Mouse (Mus musculus): ENCODE measurements around the gene Elf5. TPM values are rescaled to one million over a fixed set of nuclear protein-coding genes. Genes with fewer than 3 reads are reported as not detected.

Gene Elf5
- polyA plus RNA-seq, 1 experiment from 2014 or later: 0.20 TPM

DNA sequence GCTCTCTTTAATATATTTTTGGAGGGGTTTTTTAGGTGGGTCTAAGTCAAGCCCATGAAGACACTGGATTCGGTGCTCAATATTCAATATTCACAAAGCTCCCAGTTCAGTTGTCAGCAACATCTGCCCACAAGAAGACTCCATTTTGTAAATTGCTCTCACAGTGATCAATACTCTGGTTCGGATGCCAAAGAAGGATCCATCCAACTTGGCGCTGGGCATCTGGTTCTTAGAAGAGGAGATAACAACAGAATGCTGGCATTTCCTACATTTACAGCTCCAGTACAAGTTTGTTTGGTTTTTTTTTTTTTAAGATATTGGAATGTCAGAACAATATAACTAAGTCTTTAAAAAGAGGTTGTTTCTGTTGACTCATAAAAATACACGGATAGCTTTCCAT lies 69.4 kb downstream of the Elf5 start:
- 92% methylated on average over 4 of the region's 4 CpGs for WGBS
- no peaks in the 10 kb centered on the region for H3K36me3 ChIP-seq
- no peaks in the 10 kb centered on the region for H3K9me3 ChIP-seq
- H3K4me1 ChIP-seq (replicated peaks): 0 out of 2 replicates have a peak, but pooled peaks cover 4% of the 10 kb centered on the region
- H3K4me3 ChIP-seq (replicated peaks): no peak overlapping the region
- no peak overlapping the region for H3K4me2 ChIP-seq (replicated peaks)
- ATAC-seq: no peak
- H3K9ac ChIP-seq: no peak overlapping the region
- no peak overlapping the region for H3K27ac ChIP-seq
- H3K27me3 ChIP-seq (replicated peaks): no peaks in the 10 kb centered on the region

DNA sequence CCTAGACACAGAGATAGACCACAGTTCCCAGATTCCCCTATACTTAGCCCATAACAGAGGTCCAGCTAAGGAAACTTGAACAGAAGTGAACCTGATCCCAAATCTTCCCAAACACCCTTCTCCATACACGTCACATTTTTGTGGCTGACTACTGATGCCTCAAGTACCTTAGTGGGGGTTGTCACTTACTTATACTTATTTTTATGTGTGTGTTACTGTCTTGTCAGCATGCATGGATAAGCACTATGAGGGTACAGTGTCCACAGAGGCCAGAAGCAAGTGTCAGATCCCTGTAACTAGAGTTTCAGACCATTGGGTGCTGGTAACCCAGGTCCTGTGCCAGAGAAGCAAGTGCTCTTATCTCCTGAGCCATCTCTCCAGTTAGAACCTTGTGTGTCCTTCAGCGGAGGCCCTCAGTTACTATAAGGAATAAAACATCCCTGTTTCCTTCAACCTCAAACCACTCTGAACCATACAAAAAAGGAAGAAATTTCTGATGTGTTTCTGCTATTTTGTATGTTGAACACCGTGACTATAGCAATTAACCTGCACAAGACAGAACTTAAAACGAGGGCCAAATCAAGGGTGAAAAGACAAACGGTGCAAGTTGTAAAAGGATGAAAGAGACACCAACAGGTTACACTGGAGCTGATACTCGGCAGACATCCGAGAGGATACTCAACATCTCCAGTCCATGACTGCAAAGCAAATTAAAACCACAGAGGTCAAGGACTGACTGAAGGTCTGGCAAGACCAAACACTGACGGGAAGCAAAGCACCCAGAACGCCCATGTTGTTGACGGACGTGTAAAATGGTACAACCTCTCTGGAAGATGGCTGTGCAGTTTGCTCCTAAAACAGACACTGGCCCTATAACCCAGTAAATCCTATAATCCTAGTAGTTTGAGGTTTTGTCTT lies 70.1 kb downstream of the Elf5 start:
- ATAC-seq: no peak
- no peak overlapping the region for H3K4me2 ChIP-seq (replicated peaks)
- no peak overlapping the region for H3K27ac ChIP-seq
- H3K36me3 ChIP-seq: no peaks in the 10 kb centered on the region
- 0 out of 2 replicates have a peak, but pooled peaks cover 4% of the 10 kb centered on the region for H3K4me1 ChIP-seq (replicated peaks)
- H3K9ac ChIP-seq: no peak overlapping the region
- H3K27me3 ChIP-seq (replicated peaks): no peaks in the 10 kb centered on the region
- H3K4me3 ChIP-seq (replicated peaks): no peak overlapping the region
- no peaks in the 10 kb centered on the region for H3K9me3 ChIP-seq
- WGBS: 73% methylated on average over 11 of the region's 11 CpGs

DNA sequence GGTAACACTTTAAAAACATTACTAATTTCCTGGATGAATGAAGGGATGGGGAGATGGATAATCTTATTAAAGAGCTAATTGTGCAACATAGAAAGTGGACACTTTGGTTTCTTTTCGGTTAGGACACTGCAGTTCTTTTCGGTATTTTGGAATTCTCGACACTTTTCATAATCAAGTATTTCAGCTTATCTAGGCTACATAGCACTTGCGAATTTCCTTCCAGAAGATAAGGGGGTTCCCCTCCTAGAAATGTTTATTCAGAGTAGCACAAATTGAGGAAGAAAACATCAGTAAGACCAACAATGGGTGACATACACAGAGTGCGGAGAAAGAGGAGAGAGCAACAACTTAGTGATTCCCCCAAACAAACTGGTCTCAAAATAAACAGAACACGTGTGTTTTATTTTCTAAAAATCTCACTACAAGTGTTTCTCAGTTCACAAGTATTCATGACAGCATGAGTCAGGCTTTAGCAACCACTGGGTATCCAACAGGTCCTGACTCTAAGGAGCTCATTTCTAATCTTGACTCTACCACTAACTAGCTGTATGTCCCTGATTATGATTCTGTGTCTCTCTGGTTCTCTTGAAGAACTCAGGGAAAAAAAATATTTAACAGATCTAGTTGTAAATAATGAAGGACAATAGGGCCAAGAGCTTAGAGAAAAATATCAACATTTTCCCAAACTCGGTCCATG lies 71.9 kb downstream of the Elf5 start:
- Histone ChIP-seq H3K4me2 (replicated peaks) (peak overlapping the region; percentile 79), H3K4me1 (replicated peaks) (0 out of 2 replicates have a peak, but pooled peaks cover 4% of the 10 kb centered on the region), H3K9me3 (no peaks in the 10 kb centered on the region), H3K27ac (no peak overlapping the region), H3K36me3 (no peaks in the 10 kb centered on the region), H3K4me3 (replicated peaks) (peak overlapping the region; percentile 73), H3K9ac (peak overlapping the region; percentile 88; the same call in 1 of the 2 replicates), H3K27me3 (replicated peaks) (no peaks in the 10 kb centered on the region)
- 54% methylated on average over 7 of the region's 7 CpGs for WGBS
- ATAC-seq: no peak

DNA sequence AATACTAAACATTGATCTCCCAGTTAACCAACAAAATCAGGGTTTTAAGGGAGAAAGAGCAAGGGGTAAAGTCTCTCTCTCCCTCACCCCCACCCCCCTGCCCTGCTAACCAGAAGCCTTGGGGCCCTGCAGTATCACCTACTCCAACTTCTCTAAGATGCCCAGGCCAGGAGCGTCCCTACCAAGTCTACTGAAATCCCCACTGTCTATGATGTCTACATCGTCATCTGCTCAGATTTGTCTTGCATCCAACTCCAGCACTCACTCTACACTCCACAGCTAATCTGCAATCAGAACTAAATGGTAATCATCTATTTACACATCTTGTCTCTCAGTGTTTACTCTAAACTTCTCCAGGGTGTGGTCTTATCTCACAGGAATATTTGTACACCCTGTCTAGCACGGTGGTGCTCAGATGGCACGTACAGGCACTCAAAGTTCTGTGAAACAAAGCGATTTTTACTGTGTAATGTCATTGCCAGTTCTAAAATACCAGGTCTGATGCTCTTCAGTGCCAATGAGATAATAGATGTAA lies 72.6 kb downstream of the Elf5 start:
- H3K27me3 ChIP-seq (replicated peaks): no peaks in the 10 kb centered on the region
- peak; percentile 13; the same call in 1 of the 2 replicates for ATAC-seq

DNA sequence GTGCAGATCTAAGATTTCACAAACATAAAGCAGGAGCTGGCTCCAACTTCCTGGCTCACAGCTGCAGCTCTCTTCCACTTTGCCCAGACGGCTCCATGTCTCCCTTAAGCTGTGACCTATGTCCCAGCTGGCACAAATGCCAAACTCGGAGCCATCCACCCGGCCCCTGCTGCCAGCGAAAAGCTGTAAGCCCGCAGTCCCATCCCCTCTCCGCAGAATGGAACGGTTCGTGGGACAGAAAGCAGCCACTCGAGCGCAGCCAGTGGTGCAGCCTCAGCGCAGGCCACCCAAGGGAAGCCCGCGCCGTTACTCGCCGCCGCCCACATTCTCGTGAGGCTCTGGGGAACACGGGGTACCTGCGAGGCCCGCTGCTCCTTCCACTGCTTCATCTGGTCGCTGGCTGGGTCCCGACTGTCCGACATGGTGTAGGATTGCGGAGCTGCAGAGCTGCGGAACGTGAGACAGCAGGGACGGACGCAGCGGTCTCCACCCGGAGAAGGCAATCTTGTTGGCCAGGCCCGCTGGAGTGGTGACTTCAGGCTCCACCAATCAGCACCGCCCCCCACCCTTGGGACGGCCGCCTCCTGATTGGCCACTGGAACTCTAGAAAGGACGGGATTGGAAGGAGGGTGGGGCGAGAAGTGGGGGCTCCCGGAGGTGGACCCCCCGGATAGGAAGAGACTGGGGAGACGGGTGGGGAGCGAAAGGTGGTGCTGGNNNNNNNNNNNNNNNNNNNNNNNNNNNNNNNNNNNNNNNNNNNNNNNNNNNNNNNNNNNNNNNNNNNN lies 73.3 kb downstream of the Elf5 start, which contains the start of gene Cat:
TSS of gene Cat (minus strand) at position 544 of the 785 bp plus-strand sequence.
- Histone ChIP-seq H3K9me3 (no peaks in the 10 kb centered on the region), H3K4me2 (replicated peaks) (peak within 1 kb of the TSS; percentile 79), H3K36me3 (no peaks in the 10 kb centered on the region), H3K4me1 (replicated peaks) (0 out of 2 replicates have a peak, but pooled peaks cover 4% of the 10 kb centered on the region), H3K9ac (peak within 1 kb of the TSS; percentile 88), H3K27ac (peak within 1 kb of the TSS; percentile 96), H3K4me3 (replicated peaks) (peak within 1 kb of the TSS; percentile 73), H3K27me3 (replicated peaks) (no peaks in the 10 kb centered on the region)
- ATAC-seq: peak; percentile 99
- under 1% methylated on average over 41 of the region's 41 CpGs for WGBS

More for the DNA sequence above, 72.6 kb downstream of the Elf5 start:
- H3K36me3 ChIP-seq: no peaks in the 10 kb centered on the region
- H3K4me3 ChIP-seq (replicated peaks): peak overlapping the region; percentile 73
- H3K27ac ChIP-seq: peak overlapping the region; percentile 96; the same call in 1 of the 2 replicates
- no peaks in the 10 kb centered on the region for H3K9me3 ChIP-seq
- 0 out of 2 replicates have a peak, but pooled peaks cover 4% of the 10 kb centered on the region for H3K4me1 ChIP-seq (replicated peaks)
- H3K9ac ChIP-seq: peak overlapping the region; percentile 88
- WGBS: 22% methylated on average over 5 of the region's 5 CpGs
- peak overlapping the region; percentile 79 for H3K4me2 ChIP-seq (replicated peaks)

DNA sequence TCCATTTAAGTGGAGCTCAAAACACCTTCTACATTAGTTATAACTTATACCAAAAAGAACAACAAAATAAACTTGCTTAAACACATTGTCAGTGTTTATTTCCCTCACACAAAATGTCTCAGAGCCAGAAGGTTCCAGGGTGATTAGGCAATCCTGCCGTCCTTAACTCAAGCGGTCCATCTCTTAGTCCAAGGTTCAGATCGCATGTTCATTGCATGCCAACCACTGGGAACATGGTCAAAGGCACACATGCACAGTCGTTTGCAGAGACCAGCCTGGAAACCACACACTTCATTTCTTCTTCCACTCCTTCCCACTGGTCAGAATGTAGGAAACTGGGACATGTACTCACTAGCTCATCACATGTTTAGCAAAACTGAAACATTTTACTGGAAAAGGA lies 81.0 kb downstream of the Elf5 start:
- no peaks in the 10 kb centered on the region for H3K9me3 ChIP-seq
- ATAC-seq: no peak
- H3K4me2 ChIP-seq (replicated peaks): no peak overlapping the region
- H3K27me3 ChIP-seq (replicated peaks): no peaks in the 10 kb centered on the region
- H3K4me1 ChIP-seq (replicated peaks): no peaks in the 10 kb centered on the region
- H3K27ac ChIP-seq: no peak overlapping the region
- H3K4me3 ChIP-seq (replicated peaks): no peak overlapping the region
- H3K9ac ChIP-seq: no peak overlapping the region
- 74% methylated on average over 4 of the region's 4 CpGs for WGBS
- H3K36me3 ChIP-seq: no peaks in the 10 kb centered on the region

DNA sequence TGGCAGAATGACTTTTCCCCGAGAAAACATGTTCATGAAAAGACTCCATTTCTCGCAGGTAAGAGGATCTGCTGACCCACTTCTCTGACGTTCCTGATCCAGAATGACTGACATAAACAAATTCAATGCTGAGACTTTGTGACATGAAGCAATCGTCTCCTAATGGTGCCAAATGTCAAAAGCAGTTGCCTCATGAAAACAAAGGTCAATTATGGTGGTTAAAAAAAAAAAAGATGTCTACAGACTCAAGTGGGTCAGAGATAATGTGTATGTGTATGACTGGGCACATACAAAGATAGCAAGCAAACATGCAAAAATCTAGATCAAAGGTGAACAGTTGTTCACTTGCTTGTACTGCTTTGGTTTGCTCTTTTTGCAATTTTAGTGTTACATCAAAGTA lies 82.3 kb downstream of the Elf5 start:
- Histone ChIP-seq H3K9ac (no peak overlapping the region), H3K4me2 (replicated peaks) (no peak overlapping the region), H3K9me3 (no peaks in the 10 kb centered on the region), H3K27me3 (replicated peaks) (no peaks in the 10 kb centered on the region), H3K4me1 (replicated peaks) (no peaks in the 10 kb centered on the region), H3K36me3 (no peaks in the 10 kb centered on the region), H3K27ac (no peak overlapping the region), H3K4me3 (replicated peaks) (no peak overlapping the region)
- WGBS: 57% methylated on average over 4 of the region's 4 CpGs
- ATAC-seq: peak; percentile 61

DNA sequence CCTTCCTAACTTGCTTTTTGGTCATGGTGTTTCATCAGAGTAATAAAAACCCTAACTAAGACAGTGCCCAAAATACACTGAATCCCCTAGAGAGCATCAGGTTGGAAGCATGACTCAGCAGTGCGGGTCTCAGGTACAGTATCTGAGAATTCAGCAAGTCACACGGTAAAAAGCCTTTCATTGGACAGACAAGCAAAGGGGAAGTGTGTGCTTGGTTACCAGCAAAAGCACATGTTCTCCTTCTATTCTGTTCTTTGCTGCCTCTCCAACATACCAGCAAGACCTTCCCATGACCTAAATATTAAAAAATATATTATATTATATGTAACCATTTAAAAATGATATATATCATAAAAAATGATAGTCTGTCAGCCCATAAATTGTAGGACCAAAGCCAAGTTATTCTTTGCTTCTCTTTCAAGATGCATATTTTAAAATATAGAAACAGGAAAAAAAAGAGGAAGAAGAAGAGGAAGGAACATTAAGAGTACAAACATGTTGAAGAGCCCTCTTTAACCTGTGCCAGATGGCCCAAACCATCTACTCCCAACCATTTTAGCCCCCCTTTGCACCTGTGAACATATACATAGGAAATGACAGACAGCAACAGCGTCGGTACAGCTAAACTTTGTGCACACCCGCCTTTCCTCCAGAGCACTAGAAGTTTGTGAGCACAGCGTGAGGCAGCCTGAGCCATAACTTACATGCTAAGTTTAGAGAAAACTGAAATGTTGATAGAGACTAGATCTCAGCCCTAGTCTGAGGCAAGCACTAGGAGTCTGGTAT lies 84.3 kb downstream of the Elf5 start:
- H3K4me2 ChIP-seq (replicated peaks): no peak overlapping the region
- no peaks in the 10 kb centered on the region for H3K9me3 ChIP-seq
- no peaks in the 10 kb centered on the region for H3K36me3 ChIP-seq
- H3K9ac ChIP-seq: no peak overlapping the region
- H3K4me1 ChIP-seq (replicated peaks): no peaks in the 10 kb centered on the region
- no peaks in the 10 kb centered on the region for H3K27me3 ChIP-seq (replicated peaks)
- no peak overlapping the region for H3K27ac ChIP-seq
- no peak overlapping the region for H3K4me3 ChIP-seq (replicated peaks)
- ATAC-seq: no peak
- WGBS: 74% methylated on average over 6 of the region's 6 CpGs

Other genes starting within 250 kb of the Elf5 start
- 19.2 and 23.1 TPM in 2 replicates for gene Ehf, start 108.4 kb upstream of the Elf5 start, polyA plus RNA-seq (2015; fragmentation: Nextera tagmentation; extraction: Ambion mirVana)
- 128 and 131 TPM in 2 replicates for gene Cat, start 73.5 kb downstream of the Elf5 start, polyA plus RNA-seq (2015; fragmentation: Nextera tagmentation; extraction: Ambion mirVana)
- 4.5 and 4.8 TPM in 2 replicates for gene Abtb2, start 154.6 kb downstream of the Elf5 start, polyA plus RNA-seq (2015; fragmentation: Nextera tagmentation; extraction: Ambion mirVana)